Mouse (Mus musculus) forebrain, embryonic 11.5 days (tissue): Measurements from ENCODE around the gene Ppp1r1b. TPM values are rescaled to one million over a fixed set of nuclear protein-coding genes. Genes with fewer than 3 reads are reported as not detected.

Experiments
- ATAC-seq: fragments of 200-750 bp; cut with Nextera tagmentation; replicated peaks from 2 replicates; pipeline ENCODE4 v1.8.0; 2017; ENCODE audit warnings: moderate TSS enrichment; ENCODE audit not compliant: low FRiP score
- DNase-seq: peaks from one replicate; pipeline ENCODE4 v3.0.0-alpha.2; 2017; ENCODE audit warnings: low spot score
- H3K27ac ChIP-seq: fragments of 300-500 bp; sonication (generic); 2 replicates; pipeline ENCODE4 v1.5.1; 2014; ENCODE audit warnings: low read depth, low read length
- H3K27me3 ChIP-seq: fragments of 300-500 bp; sonication (generic); 2 replicates; pipeline ENCODE4 v1.6.1; 2014; ENCODE audit warnings: mild to moderate bottlenecking, low read length, mixed read lengths; ENCODE audit not compliant: control insufficient read depth, insufficient read depth
- H3K36me3 ChIP-seq: fragments of 300-500 bp; sonication (generic); 2 replicates; pipeline ENCODE4 v1.6.1; 2014; ENCODE audit warnings: mild to moderate bottlenecking, low read length, moderate library complexity, mixed read lengths; ENCODE audit not compliant: control insufficient read depth, insufficient read depth
- H3K4me1 ChIP-seq: fragments of 300-500 bp; sonication (generic); replicated peaks from 2 replicates; pipeline ENCODE4 v1.6.1; 2014; ENCODE audit warnings: low read length, mixed read lengths; ENCODE audit not compliant: control insufficient read depth, insufficient read depth
- H3K4me2 ChIP-seq: fragments of 300-500 bp; sonication (generic); 2 replicates; pipeline ENCODE4 v1.6.1; 2014; ENCODE audit warnings: low read depth, mild to moderate bottlenecking, low read length, moderate library complexity, mixed read lengths; ENCODE audit not compliant: severe bottlenecking
- H3K4me3 ChIP-seq: fragments of 300-500 bp; sonication (generic); 2 replicates; pipeline ENCODE4 v1.5.1; 2014; ENCODE audit warnings: low read depth, low read length
- H3K9ac ChIP-seq: fragments of 300-500 bp; sonication (generic); 2 replicates; pipeline ENCODE4 v1.6.1; 2014; ENCODE audit warnings: low read length
- H3K9me3 ChIP-seq: fragments of 300-500 bp; sonication (generic); 2 replicates; pipeline ENCODE4 v1.6.1; 2016; ENCODE audit warnings: low read length, mixed read lengths; ENCODE audit not compliant: control insufficient read depth
- WGBS: fragments of 180-500 bp; shearing (Covaris S2); extraction: QIAGEN DNeasy Blood & Tissue Kit; methylation state at CpG from one replicate; pipeline ENCODE4 v1.1.7; 2014; 5-methylcytosine and 5-hydroxymethylcytosine counted together
- polyA plus RNA-seq: library from polyadenylated mRNA; unstranded; fragments of >200 nt; fragmentation: Nextera tagmentation; extraction: Ambion mirVana; gene quantifications from 2 replicates; pipeline ENCODE4 v1.2.1, GENCODE M21; 2014

Gene Ppp1r1b
- polyA plus RNA-seq, 1 experiment from 2014 or later: 0.41 TPM

DNA sequence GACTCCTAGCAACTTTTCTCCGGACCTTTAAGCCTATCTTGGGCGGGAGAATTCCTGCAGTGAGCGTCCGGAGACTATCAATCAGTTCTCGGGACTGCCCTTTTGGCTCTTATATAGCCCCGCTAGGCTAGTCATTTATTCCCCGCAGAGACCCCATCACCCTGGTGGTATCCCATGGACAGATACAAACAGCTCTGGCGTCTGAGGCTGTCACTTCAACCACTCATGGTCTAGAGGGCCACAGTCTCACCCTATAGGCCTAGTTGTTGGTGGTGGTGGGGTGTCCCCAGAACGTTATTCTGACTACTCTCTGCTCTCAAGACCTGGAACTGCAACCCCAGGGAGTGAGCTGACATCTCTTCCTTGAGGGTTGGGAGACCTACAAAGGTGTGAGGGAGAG is 1.1 kb downstream of the Ppp1r1b start:
- no peaks in the 10 kb centered on the region for H3K9me3 ChIP-seq
- H3K4me3 ChIP-seq: peak overlapping the region; percentile 41; the same call in 1 of the 2 replicates
- WGBS: 2% methylated on average over 9 of the region's 9 CpGs
- H3K36me3 ChIP-seq: no peaks in the 10 kb centered on the region
- no peak overlapping the region for H3K4me2 ChIP-seq
- no peak overlapping the region for H3K27ac ChIP-seq
- H3K9ac ChIP-seq: no peak overlapping the region
- ATAC-seq: no peak
- DNase-seq: no peak
- H3K4me1 ChIP-seq: peaks cover 13% of the 10 kb centered on the region
- H3K27me3 ChIP-seq: peaks cover 71% of the 10 kb centered on the region

DNA sequence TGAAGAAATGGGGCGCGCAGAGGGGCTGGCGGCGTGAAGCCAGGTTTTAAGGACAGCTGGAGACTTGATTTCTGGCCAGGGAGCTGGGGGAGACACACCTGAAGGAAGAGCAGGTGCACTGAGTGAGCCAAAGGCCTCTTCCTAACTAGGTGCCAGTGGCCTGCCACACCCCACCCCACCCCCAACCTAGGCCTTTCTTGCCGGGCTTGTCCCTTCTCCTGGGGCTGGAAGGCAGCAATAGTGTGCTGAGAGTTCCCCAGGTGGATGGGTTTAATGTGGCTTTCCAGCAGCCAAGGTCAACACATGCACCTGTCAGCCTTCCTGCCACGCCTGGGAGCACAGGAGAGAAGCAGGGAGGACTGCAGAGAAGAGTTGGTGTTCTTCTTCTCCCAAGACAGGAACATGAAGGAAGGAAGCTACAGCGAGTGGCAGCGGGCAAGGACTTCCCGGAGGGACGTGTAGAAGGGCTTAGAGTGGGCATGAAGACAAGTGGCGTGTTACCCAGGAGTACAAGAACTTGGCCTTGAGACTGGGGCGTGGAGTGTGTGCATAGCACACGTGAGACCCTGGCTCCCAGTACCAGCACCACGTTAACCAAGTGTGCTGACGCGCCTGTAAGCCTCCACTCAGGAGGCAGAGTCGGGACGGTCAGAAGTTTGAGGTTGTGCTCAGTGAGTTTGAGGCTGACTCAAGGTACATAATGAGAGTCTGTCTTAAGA is 4.2 kb downstream of the Ppp1r1b start:
- peaks cover 54% of the 10 kb centered on the region for H3K27me3 ChIP-seq
- no peak for ATAC-seq
- DNase-seq: no peak
- H3K4me3 ChIP-seq: no peak overlapping the region
- no peaks in the 10 kb centered on the region for H3K9me3 ChIP-seq
- peaks cover 12% of the 10 kb centered on the region for H3K4me1 ChIP-seq
- H3K9ac ChIP-seq: no peak overlapping the region
- no peak overlapping the region for H3K4me2 ChIP-seq
- H3K27ac ChIP-seq: no peak overlapping the region
- H3K36me3 ChIP-seq: no peaks in the 10 kb centered on the region
- 78% methylated on average over 18 of the region's 18 CpGs for WGBS

DNA sequence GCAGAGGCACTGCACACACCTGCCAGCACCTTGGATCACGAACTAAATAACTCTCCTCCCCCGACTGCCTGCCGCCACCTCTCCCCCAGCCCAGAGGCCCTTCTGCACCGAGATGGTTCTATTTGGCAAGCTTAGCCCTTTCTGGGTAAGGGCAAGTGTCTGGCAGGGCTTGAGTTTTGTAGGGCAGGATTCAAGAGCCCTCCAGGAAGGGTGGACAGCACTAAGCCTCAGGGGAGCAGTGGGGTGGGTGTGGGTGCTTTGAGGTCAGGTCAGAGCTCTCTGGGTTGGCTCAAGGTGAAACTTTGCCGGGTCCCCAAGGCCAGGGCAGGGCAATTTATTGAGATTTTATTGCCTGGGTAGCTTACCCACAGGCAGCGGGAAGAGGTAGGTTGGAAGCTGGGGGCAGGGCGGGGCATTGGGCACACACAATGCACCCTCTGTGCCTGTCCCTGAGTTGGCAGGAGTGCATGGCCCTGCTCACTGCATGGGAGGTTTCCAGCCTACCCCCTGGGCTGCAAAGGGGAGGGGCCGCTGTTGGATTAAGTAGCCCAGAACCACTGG is 5.5 kb downstream of the Ppp1r1b start:
- ATAC-seq (no peak), DNase-seq (no peak)
- Histone ChIP-seq H3K9me3 (no peaks in the 10 kb centered on the region), H3K27ac (no peak overlapping the region), H3K36me3 (no peaks in the 10 kb centered on the region), H3K4me1 (peaks cover 9% of the 10 kb centered on the region), H3K4me2 (no peak overlapping the region), H3K9ac (no peak overlapping the region), H3K27me3 (peaks cover 41% of the 10 kb centered on the region), H3K4me3 (no peak overlapping the region)
- WGBS: 37% methylated on average over 8 of the region's 8 CpGs

GRCm38 (mm10) chr11:98354445-98354844 is 6.2 kb downstream of the Ppp1r1b start:
- WGBS: 65% methylated on average over 14 of the region's 14 CpGs
- Histone ChIP-seq H3K9ac (no peak overlapping the region), H3K4me2 (no peak overlapping the region), H3K27ac (no peak overlapping the region), H3K9me3 (no peaks in the 10 kb centered on the region), H3K4me3 (no peak overlapping the region), H3K36me3 (no peaks in the 10 kb centered on the region), H3K27me3 (peaks cover 34% of the 10 kb centered on the region), H3K4me1 (peaks cover 11% of the 10 kb centered on the region)
- DNase-seq: no peak
- no peak for ATAC-seq

DNA sequence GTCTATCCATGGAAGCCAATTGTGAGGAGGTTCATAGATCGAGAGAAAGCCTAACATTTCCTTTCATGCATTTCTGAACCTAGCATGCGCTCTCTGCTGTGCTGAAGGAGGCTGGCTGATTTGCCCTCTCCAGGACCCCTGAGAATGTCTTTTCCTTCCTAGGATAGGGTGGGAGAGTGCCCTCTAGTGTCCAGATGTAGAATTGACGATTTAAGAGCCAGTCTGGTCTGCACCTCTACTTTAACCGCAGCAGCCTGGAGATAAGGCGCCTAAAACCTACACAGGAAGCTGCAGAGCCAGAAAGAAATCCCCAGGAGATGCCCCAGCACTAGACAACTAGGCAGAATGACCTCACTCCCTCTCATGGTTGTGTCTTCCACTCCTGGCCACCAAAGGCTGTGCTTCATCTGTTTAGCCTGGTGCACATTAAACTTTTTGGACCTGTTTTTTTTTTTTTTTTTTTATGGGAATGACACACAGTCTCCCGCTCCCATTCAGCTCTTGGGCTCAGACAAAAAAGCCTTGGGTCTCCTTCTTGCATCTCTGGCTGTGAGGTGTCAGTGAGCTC is 7.6 kb downstream of the Ppp1r1b start:
- DNase-seq (peak; percentile 74), ATAC-seq (no peak)
- 11% methylated on average over 6 of the region's 6 CpGs for WGBS
- H3K27ac ChIP-seq: no peak overlapping the region
- H3K4me2 ChIP-seq: no peak overlapping the region
- peaks cover 12% of the 10 kb centered on the region for H3K4me1 ChIP-seq
- no peaks in the 10 kb centered on the region for H3K36me3 ChIP-seq
- H3K9ac ChIP-seq: no peak overlapping the region
- H3K27me3 ChIP-seq: peaks cover 20% of the 10 kb centered on the region
- H3K4me3 ChIP-seq: no peak overlapping the region
- H3K9me3 ChIP-seq: no peaks in the 10 kb centered on the region

DNA sequence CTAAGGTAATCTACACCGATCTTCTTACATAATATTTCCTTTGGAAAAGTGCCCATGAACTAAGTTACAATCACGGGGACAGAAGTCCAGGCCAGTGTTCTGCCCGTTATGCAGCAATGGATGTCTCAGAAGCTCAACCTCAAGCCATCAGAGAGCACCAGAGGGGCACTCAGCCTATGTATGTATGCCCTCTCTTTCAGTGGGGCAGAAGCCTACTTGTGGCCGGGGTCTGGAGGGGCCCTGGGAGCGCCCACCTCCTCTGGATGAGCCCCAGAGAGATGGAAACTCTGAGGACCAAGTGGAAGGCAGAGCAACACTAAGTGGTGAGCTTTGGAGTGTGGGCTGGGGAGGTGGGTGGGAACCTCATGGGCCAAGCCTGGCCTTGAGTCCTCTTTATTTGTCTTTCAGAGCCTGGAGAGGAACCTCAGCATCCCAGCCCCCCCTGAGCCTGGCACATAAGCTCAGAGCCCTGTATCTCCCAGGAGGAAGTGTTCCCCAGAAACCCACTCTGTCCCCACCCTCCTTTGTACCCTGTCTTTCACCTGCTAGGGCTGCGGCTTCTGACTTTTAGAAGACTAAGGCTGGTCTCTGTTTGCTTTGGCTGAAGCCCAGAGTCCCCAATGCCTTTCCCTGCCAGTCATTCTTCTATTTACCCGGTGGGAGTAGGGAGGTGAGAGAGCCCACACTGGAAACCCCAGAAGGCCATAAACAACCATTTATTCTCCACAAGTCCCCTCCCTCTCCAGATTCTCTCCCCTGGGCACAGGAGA is 8.6 kb downstream of the Ppp1r1b start:
- H3K27ac ChIP-seq: no peak overlapping the region
- WGBS: 86% methylated on average over 7 of the region's 7 CpGs
- peaks cover 12% of the 10 kb centered on the region; the same call in 1 of the 2 replicates for H3K27me3 ChIP-seq
- peaks cover 12% of the 10 kb centered on the region for H3K4me1 ChIP-seq
- no peak for ATAC-seq
- H3K9ac ChIP-seq: no peak overlapping the region
- no peak overlapping the region for H3K4me2 ChIP-seq
- no peaks in the 10 kb centered on the region for H3K36me3 ChIP-seq
- no peak overlapping the region for H3K4me3 ChIP-seq
- no peak for DNase-seq
- no peaks in the 10 kb centered on the region for H3K9me3 ChIP-seq

DNA sequence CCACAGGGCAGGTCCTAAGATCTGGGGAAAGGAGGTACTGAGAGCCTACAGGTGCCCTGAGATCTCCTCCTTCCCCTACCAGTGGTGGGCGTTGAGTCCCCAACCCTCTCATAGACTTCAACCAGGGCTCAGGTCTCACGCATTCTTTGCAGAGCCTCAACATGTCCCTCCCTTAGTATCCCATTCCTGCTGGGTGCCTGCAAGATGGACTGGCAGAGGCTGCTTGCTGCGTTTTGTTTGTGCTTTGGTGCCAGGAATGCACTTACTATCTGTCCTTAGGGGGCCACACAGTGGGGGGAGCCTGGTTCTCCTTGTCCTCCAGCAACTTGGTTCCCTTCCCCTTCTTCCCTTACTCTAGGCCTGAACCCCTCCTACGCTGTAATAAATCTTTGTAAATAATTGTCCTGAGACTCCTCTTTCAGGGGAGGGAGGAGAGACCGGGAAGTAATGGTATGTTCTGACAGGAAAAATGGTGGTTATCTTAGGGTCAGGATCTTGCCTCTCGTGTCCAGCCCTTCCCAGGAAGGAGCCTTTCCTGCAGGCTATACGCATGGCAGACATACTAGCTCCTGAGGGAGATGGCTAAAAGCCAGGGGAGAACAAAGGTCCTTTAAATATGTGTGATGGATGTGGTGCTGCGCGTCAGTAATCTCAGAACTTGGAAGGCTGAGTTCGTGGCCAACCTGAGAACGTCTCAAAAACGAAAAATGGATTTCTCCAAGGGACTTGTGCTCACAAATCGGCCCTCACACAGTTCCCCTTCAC is 9.4 kb downstream of the Ppp1r1b start:
- 8% methylated on average over 13 of the region's 13 CpGs for WGBS
- Histone ChIP-seq H3K4me1 (peaks cover 12% of the 10 kb centered on the region), H3K9me3 (no peaks in the 10 kb centered on the region), H3K4me2 (peak overlapping the region; percentile 78), H3K36me3 (no peaks in the 10 kb centered on the region), H3K4me3 (peak overlapping the region; percentile 74), H3K27ac (no peak overlapping the region), H3K9ac (peak overlapping the region; percentile 75), H3K27me3 (peaks cover 7% of the 10 kb centered on the region; the same call in 1 of the 2 replicates)
- DNase-seq: no peak
- 0 out of 2 replicates have a peak, but pooled peaks have one; percentile 4 for ATAC-seq
